Mouse (Mus musculus): Measurements from ENCODE around the gene Flot2. TPM values are rescaled to one million over a fixed set of nuclear protein-coding genes. Genes with fewer than 3 reads are reported as not detected.

Gene Flot2
- total and polyA plus RNA-seq, 2 experiments from 2014 or later: 77.9 to 95.0 TPM

GRCm38 (mm10) chr11:78071938-78072337 is 34.2 kb downstream of the Flot2 start:
- no peak overlapping the region for H3K4me3 ChIP-seq (ENCODE audit: low read depth, low read length)
- ATAC-seq (ENCODE audit: insufficient read depth, low read depth) (no peak), DNase-seq (ENCODE audit: low spot score) (no peak)
- no peak overlapping the region for H3K27ac ChIP-seq (ENCODE audit: low read depth)
- H3K9me3 ChIP-seq (replicated peaks; ENCODE audit: control insufficient read depth, low read length): no peaks in the 10 kb centered on the region
- TF ChIP-seq EP300 (IDR thresholded peaks at IDR 0.05; ENCODE audit: low read depth) (no peak), CTCF (IDR thresholded peaks at IDR 0.05; ENCODE audit: low read depth) (no peak)
- no peaks in the 10 kb centered on the region for H3K27me3 ChIP-seq (ENCODE audit: control insufficient read depth, insufficient read depth, low read length)
- no peaks in the 10 kb centered on the region for H3K4me1 ChIP-seq (ENCODE audit: control insufficient read depth, insufficient read depth)
- H3K9ac ChIP-seq (replicated peaks; ENCODE audit: low read depth, low read length): no peak overlapping the region
- H3K4me2 ChIP-seq (ENCODE audit: low read depth, low read length): no peak overlapping the region
- H3K36me3 ChIP-seq (replicated peaks; ENCODE audit: control insufficient read depth, insufficient read depth, low read length): peaks cover 40% of the 10 kb centered on the region
- 88% methylated on average over 5 of the region's 5 CpGs for WGBS

GRCm38 (mm10) chr11:78072425-78073130 is 34.8 kb downstream of the Flot2 start:
- H3K4me2 ChIP-seq (ENCODE audit: low read depth, low read length): no peak overlapping the region
- H3K4me3 ChIP-seq (ENCODE audit: low read depth, low read length): no peak overlapping the region
- H3K9ac ChIP-seq (replicated peaks; ENCODE audit: low read depth, low read length): no peak overlapping the region
- no peaks in the 10 kb centered on the region for H3K4me1 ChIP-seq (ENCODE audit: control insufficient read depth, insufficient read depth)
- TF ChIP-seq CTCF (IDR thresholded peaks at IDR 0.05; ENCODE audit: low read depth) (no peak), EP300 (IDR thresholded peaks at IDR 0.05; ENCODE audit: low read depth) (no peak)
- WGBS: 19% methylated on average over 6 of the region's 6 CpGs
- peaks cover 46% of the 10 kb centered on the region for H3K36me3 ChIP-seq (replicated peaks; ENCODE audit: control insufficient read depth, insufficient read depth, low read length)
- DNase-seq (ENCODE audit: low spot score) (no peak), ATAC-seq (ENCODE audit: insufficient read depth, low read depth) (no peak)
- no peaks in the 10 kb centered on the region for H3K9me3 ChIP-seq (replicated peaks; ENCODE audit: control insufficient read depth, low read length)
- no peak overlapping the region for H3K27ac ChIP-seq (ENCODE audit: low read depth)
- H3K27me3 ChIP-seq (ENCODE audit: control insufficient read depth, insufficient read depth, low read length): no peaks in the 10 kb centered on the region

- DNase-seq (ENCODE audit: low spot score) (no peak), ATAC-seq (ENCODE audit: insufficient read depth, low read depth) (no peak)
- H3K4me2 ChIP-seq (ENCODE audit: low read depth, low read length): no peak overlapping the region
- H3K9me3 ChIP-seq (replicated peaks; ENCODE audit: control insufficient read depth, low read length): no peaks in the 10 kb centered on the region
- no peak overlapping the region for H3K27ac ChIP-seq (ENCODE audit: low read depth)
- peaks cover 50% of the 10 kb centered on the region for H3K36me3 ChIP-seq (replicated peaks; ENCODE audit: control insufficient read depth, insufficient read depth, low read length)
- WGBS: 94% methylated on average over 9 of the region's 9 CpGs
- no peaks in the 10 kb centered on the region for H3K4me1 ChIP-seq (ENCODE audit: control insufficient read depth, insufficient read depth)
- TF ChIP-seq CTCF (IDR thresholded peaks at IDR 0.05; ENCODE audit: low read depth) (no peak), EP300 (IDR thresholded peaks at IDR 0.05; ENCODE audit: low read depth) (no peak)
- no peak overlapping the region for H3K4me3 ChIP-seq (ENCODE audit: low read depth, low read length)
- H3K27me3 ChIP-seq (ENCODE audit: control insufficient read depth, insufficient read depth, low read length): no peaks in the 10 kb centered on the region
- no peak overlapping the region for H3K9ac ChIP-seq (replicated peaks; ENCODE audit: low read depth, low read length)
These were observed 36.0 kb downstream of the Flot2 start for GRCm38 (mm10) chr11:78073577-78074276.

GRCm38 (mm10) chr11:78074277-78074652 is 36.5 kb downstream of the Flot2 start:
- Histone ChIP-seq H3K4me2 (ENCODE audit: low read depth, low read length) (no peak overlapping the region), H3K27me3 (ENCODE audit: control insufficient read depth, insufficient read depth, low read length) (no peaks in the 10 kb centered on the region), H3K9me3 (replicated peaks; ENCODE audit: control insufficient read depth, low read length) (no peaks in the 10 kb centered on the region), H3K4me1 (ENCODE audit: control insufficient read depth, insufficient read depth) (peaks cover 2% of the 10 kb centered on the region; the same call in 1 of the 2 replicates), H3K27ac (ENCODE audit: low read depth) (no peak overlapping the region), H3K4me3 (ENCODE audit: low read depth, low read length) (no peak overlapping the region), H3K36me3 (replicated peaks; ENCODE audit: control insufficient read depth, insufficient read depth, low read length) (peaks cover 50% of the 10 kb centered on the region), H3K9ac (replicated peaks; ENCODE audit: low read depth, low read length) (no peak overlapping the region)
- TF ChIP-seq CTCF (IDR thresholded peaks at IDR 0.05; ENCODE audit: low read depth): no peak
- TF ChIP-seq EP300 (IDR thresholded peaks at IDR 0.05; ENCODE audit: low read depth): no peak
- DNase-seq (ENCODE audit: low spot score): no peak
- 85% methylated on average over 2 of the region's 2 CpGs for WGBS
- no peak for ATAC-seq (ENCODE audit: insufficient read depth, low read depth)

GRCm38 (mm10) chr11:78074666-78075065 is 36.9 kb downstream of the Flot2 start:
- no peak overlapping the region for H3K4me2 ChIP-seq (ENCODE audit: low read depth, low read length)

More at GRCm38 (mm10) chr11:78074666-78075065, 36.9 kb downstream of the Flot2 start:
- peaks cover 6% of the 10 kb centered on the region; the same call in 1 of the 2 replicates for H3K4me1 ChIP-seq (ENCODE audit: control insufficient read depth, insufficient read depth)
- no peaks in the 10 kb centered on the region for H3K27me3 ChIP-seq (ENCODE audit: control insufficient read depth, insufficient read depth, low read length)
- TF ChIP-seq CTCF (IDR thresholded peaks at IDR 0.05; ENCODE audit: low read depth) (no peak), EP300 (IDR thresholded peaks at IDR 0.05; ENCODE audit: low read depth) (no peak)
- H3K27ac ChIP-seq (ENCODE audit: low read depth): no peak overlapping the region
- WGBS: 86% methylated on average over 4 of the region's 4 CpGs
- H3K9ac ChIP-seq (replicated peaks; ENCODE audit: low read depth, low read length): no peak overlapping the region
- no peak for DNase-seq (ENCODE audit: low spot score)
- H3K9me3 ChIP-seq (replicated peaks; ENCODE audit: control insufficient read depth, low read length): no peaks in the 10 kb centered on the region
- H3K36me3 ChIP-seq (replicated peaks; ENCODE audit: control insufficient read depth, insufficient read depth, low read length): peaks cover 50% of the 10 kb centered on the region
- H3K4me3 ChIP-seq (ENCODE audit: low read depth, low read length): no peak overlapping the region
- ATAC-seq (ENCODE audit: insufficient read depth, low read depth): no peak

Measured in heart, postnatal 0 days (tissue).